Mouse (Mus musculus) midbrain, embryonic 13.5 days (tissue): ENCODE measurements at regions not wholly inside any gene's neighbourhood (a gene's known extent, or its start where the extent isn't known, plus 50 kb on each side); places are given as distances from the start of the nearest gene placed in this dataset.

Experiments
- ATAC-seq: fragments of 200-750 bp; cut with Nextera tagmentation; 2 replicates; pipeline ENCODE4 v1.8.0; 2017; ENCODE audit warnings: mild to moderate bottlenecking, moderate TSS enrichment, moderate library complexity
- H3K27ac ChIP-seq: fragments of 300-500 bp; sonication (generic); 2 replicates; pipeline ENCODE4 v1.5.1; 2015; ENCODE audit warnings: inconsistent platforms, mild to moderate bottlenecking, moderate library complexity
- H3K27me3 ChIP-seq: fragments of 300-500 bp; sonication (generic); 2 replicates; pipeline ENCODE4 v1.6.1; 2015; ENCODE audit warnings: mild to moderate bottlenecking, inconsistent platforms
- H3K36me3 ChIP-seq: fragments of 300-500 bp; sonication (generic); 2 replicates; pipeline ENCODE4 v1.6.1; 2015; ENCODE audit warnings: mild to moderate bottlenecking, inconsistent platforms
- H3K4me1 ChIP-seq: fragments of 300-500 bp; sonication (generic); replicated peaks from 2 replicates; pipeline ENCODE4 v1.6.1; 2015; ENCODE audit warnings: inconsistent platforms
- H3K4me2 ChIP-seq: fragments of 300-500 bp; sonication (generic); replicated peaks from 2 replicates; pipeline ENCODE4 v1.6.1; 2015; ENCODE audit warnings: moderate library complexity, mild to moderate bottlenecking, inconsistent platforms
- H3K4me3 ChIP-seq: fragments of 300-500 bp; sonication (generic); replicated peaks from 2 replicates; pipeline ENCODE4 v1.5.1; 2015; ENCODE audit warnings: mild to moderate bottlenecking, inconsistent platforms
- H3K9ac ChIP-seq: fragments of 300-500 bp; sonication (generic); replicated peaks from 2 replicates; pipeline ENCODE4 v1.6.1; 2015; ENCODE audit warnings: mild to moderate bottlenecking, inconsistent platforms
- H3K9me3 ChIP-seq: fragments of 300-500 bp; sonication (generic); 2 replicates; pipeline ENCODE4 v1.6.1; 2016; ENCODE audit warnings: mild to moderate bottlenecking, inconsistent platforms
- WGBS: fragments of 180-500 bp; shearing (Covaris S2); methylation state at CpG from one replicate; pipeline ENCODE4 v1.1.7; 2015; 5-methylcytosine and 5-hydroxymethylcytosine counted together

DNA sequence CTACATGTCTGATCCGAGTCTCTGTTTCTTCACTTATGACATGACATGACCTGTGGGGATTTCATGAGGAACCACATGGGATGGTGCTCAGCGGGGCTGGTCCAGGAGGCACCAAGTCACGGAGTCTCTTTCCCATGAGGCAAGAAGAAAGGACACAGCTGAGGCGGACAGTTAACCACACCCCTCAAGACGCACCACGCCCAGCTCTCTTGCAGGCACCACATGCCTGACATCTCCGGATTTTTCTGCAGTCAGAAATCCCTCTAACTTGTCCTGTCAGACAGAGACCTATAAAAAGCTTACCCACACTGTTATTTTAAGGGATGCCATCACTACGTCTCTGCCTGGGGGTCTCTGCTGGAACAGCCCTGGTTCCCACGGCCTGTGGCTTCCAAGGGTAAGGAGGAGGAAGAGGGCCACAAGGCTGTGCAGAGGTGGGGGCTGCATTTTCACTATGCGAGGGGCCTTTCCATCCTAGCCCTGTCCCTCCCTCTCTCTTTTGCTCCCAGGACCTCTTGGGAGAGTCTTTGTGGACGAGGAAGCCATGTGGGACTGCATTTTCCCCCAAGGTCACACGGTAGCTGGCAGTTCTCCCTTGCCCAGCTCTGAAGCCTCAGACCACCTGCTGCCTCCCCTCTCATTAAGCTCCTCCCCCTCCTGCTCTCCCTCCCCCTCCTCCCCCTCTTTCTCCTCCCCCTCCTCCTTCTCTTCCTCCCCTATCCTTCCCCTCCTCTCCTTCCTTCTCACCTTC, 154.6 kb upstream of the Gm26897 start:
- no peaks in the 10 kb centered on the region for H3K27me3 ChIP-seq
- 0 out of 2 replicates have a peak overlapping the region, but pooled peaks have one; percentile 11 for H3K4me2 ChIP-seq
- H3K4me1 ChIP-seq: peaks cover 72% of the 10 kb centered on the region
- ATAC-seq: peak; percentile 13; the same call in 1 of the 2 replicates
- no peaks in the 10 kb centered on the region for H3K9me3 ChIP-seq
- H3K36me3 ChIP-seq: no peaks in the 10 kb centered on the region
- peak overlapping the region; percentile 36; the same call in 1 of the 2 replicates for H3K27ac ChIP-seq
- H3K9ac ChIP-seq: no peak overlapping the region; the same call in 1 of the 2 replicates
- H3K4me3 ChIP-seq: no peak overlapping the region
- 8% methylated on average over 12 of the region's 12 CpGs for WGBS

DNA sequence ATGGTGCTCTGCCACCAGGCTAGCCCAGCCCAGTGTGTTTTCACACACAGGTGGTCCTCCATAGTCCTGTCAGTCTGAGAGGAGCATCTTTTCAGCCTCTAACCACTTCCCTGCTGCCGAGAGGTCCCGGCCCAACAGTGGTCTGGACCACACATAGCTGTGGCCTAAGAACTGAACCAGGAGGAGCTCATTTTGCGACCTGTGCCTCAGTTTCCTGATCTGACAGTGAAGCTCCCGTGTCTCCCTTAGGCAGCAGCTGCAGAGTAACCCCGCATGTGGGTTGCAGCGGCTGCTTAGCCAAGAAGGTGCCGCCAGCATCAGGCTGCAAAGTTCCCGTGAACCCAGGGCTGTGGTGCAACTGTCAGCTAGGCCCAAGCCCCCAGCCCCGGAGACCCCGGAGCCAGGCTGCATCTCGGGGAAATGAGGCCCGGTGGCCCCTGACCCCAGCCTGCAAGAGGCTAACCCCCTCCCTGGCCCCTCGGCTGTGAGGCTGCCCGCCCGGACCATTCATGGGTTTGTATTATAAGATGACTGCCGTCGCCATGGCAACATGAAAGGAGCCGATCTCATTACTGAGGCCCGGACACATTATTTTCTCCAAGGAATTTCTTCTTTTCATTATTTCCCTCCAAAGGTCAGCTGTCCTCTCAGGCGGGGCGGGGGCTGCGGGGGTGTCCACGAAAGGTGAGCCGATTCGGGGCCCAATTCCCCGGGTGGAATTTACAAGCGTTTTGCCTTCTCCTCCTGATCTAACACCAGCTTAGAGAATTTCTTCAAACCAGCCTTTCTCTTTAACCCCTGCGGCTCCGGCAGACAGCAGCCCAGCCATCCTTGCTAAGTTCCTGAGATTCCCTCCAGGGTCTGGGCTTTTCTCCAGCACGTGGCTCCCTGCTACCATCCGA, 152.6 kb upstream of the Gm26897 start:
- Histone ChIP-seq H3K9me3 (no peaks in the 10 kb centered on the region), H3K9ac (peak overlapping the region; percentile 28), H3K4me3 (peak overlapping the region; percentile 32), H3K36me3 (no peaks in the 10 kb centered on the region), H3K4me2 (peak overlapping the region; percentile 54), H3K27me3 (no peaks in the 10 kb centered on the region), H3K27ac (peak overlapping the region; percentile 91), H3K4me1 (peaks cover 68% of the 10 kb centered on the region)
- ATAC-seq: peak; percentile 68
- WGBS: 1% methylated on average over 31 of the region's 31 CpGs

DNA sequence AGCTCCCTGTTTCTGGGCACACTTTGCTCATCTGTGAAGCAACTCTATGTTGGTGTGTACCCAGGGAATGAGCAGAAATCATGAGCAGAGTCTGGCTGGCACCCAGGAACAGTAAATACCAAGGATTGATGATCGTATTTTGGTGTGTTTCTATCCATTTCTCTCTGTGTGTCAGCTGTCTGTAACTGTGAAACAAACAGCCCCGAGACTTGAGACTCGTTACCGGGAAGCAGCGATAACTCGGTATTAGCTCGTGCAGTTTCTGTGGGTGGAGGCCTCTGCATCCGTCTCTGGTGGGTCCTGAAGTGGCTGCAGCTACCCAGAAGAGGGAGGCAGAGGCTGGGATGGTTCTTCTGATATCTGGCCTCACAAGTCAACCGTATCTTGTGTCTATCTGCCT, 151.7 kb upstream of the Gm26897 start:
- Histone ChIP-seq H3K36me3 (no peaks in the 10 kb centered on the region), H3K4me3 (peak overlapping the region; percentile 32), H3K27ac (peak overlapping the region; percentile 91), H3K9me3 (no peaks in the 10 kb centered on the region), H3K27me3 (no peaks in the 10 kb centered on the region), H3K9ac (peak overlapping the region; percentile 28), H3K4me2 (peak overlapping the region; percentile 54), H3K4me1 (peaks cover 70% of the 10 kb centered on the region)
- WGBS: 13% methylated on average over 9 of the region's 9 CpGs
- no peak for ATAC-seq

DNA sequence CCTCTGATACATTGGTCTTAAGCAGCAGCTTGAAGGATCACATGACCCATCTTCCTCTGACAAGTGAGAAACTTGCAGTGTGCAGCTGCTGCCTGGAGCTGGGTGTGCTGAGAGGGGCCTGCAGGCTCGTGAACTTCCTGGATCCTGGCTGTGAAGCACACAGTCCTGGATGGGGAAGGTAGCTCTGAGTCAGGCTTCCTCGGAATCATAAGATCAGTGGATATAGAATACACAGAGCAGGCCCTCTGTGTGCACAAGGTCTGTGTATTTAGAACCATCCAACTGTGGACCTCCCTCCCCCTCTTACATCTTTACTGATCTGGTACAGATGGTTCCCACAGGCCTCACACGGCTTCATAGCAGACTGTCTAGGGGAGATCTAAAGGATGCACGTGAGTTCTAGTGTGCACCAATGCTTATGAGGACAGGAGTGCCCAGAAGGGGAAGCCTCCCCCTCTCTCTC, 143.1 kb upstream of the Gm26897 start:
- Histone ChIP-seq H3K27ac (peak overlapping the region; percentile 84), H3K36me3 (no peaks in the 10 kb centered on the region), H3K9me3 (no peaks in the 10 kb centered on the region), H3K4me3 (no peak overlapping the region), H3K4me1 (peaks cover 55% of the 10 kb centered on the region), H3K4me2 (no peak overlapping the region), H3K9ac (0 out of 2 replicates have a peak overlapping the region, but pooled peaks have one; percentile 39), H3K27me3 (no peaks in the 10 kb centered on the region)
- WGBS: 17% methylated on average over 4 of the region's 4 CpGs
- ATAC-seq: peak; percentile 32

DNA sequence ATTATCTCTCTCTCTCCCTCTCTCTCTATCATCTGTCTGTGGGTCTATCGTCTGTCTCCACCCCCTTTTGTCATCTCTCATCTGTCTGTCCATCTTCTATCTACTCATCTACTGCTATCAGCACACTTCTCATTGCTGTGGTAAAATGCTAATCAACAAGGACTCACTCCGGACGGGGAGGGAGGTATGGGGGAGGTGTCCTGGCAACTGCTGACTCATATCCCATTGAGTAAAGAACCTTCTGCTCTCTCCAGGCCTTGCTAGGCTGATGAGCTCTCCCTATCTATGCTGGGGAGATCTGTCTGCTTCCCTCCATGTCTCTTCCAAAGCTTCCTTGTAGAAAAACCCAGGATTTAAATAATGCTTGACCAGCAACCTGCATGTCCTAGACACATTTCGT, 140.9 kb upstream of the Gm26897 start:
- H3K9ac ChIP-seq: no peak overlapping the region
- no peaks in the 10 kb centered on the region for H3K27me3 ChIP-seq
- ATAC-seq: no peak
- H3K27ac ChIP-seq: no peak overlapping the region
- H3K36me3 ChIP-seq: no peaks in the 10 kb centered on the region
- no peak overlapping the region for H3K4me3 ChIP-seq
- H3K4me2 ChIP-seq: no peak overlapping the region
- 56% methylated on average over 4 of the region's 4 CpGs for WGBS
- H3K4me1 ChIP-seq: peaks cover 65% of the 10 kb centered on the region
- H3K9me3 ChIP-seq: no peaks in the 10 kb centered on the region

DNA sequence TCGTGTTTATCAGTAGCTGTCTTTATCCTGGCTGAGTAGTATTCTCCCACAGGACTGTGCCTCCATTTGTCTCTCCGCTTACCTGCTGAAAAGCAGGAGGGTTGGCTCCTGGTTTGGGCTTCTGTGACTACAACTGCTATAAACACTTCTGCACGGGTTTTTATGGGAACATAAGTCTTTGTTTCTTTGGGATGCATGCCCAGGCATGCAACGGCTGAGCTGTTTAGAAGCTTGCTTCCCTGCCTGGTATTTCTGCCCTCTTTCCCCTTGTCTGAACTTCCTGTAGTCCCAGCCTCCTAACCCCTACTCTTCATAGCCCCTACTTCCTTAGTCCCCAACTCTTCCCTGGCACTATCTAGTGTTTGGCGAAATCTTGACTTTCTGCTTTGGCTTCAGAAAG, 139.6 kb upstream of the Gm26897 start:
- H3K27me3 ChIP-seq: no peaks in the 10 kb centered on the region
- H3K4me2 ChIP-seq: no peak overlapping the region
- no peaks in the 10 kb centered on the region for H3K9me3 ChIP-seq
- H3K4me1 ChIP-seq: peaks cover 78% of the 10 kb centered on the region
- 95% methylated on average over 5 of the region's 5 CpGs for WGBS
- no peak overlapping the region for H3K4me3 ChIP-seq
- no peak for ATAC-seq
- no peaks in the 10 kb centered on the region for H3K36me3 ChIP-seq
- H3K27ac ChIP-seq: peak overlapping the region; percentile 93
- H3K9ac ChIP-seq: no peak overlapping the region

DNA sequence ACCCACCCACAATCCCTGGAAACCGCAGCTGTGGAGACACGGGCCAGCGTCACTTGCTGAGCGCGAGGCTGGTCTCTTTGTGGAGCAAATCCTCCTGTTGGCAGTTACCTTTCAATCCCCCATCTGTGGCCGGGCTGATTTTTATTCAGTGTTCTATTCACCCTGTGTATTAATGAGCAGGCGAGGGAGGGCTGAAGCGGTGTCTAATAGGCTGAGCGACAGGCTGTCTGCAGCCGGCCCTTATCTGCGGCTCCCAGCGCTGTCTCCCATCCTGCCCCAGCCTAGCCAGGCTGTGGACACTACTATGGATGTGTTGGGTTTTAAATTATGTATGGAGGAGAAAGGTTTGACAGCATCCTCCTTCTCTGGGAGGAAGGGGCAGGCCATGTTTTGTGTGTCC, 138.3 kb upstream of the Gm26897 start:
- 8% methylated on average over 12 of the region's 12 CpGs for WGBS
- H3K36me3 ChIP-seq: no peaks in the 10 kb centered on the region
- no peak overlapping the region for H3K4me3 ChIP-seq
- peaks cover 81% of the 10 kb centered on the region for H3K4me1 ChIP-seq
- H3K27me3 ChIP-seq: no peaks in the 10 kb centered on the region
- H3K9ac ChIP-seq: peak overlapping the region; percentile 36; the same call in 1 of the 2 replicates
- peak; percentile 95 for ATAC-seq
- peak overlapping the region; percentile 93 for H3K27ac ChIP-seq
- H3K4me2 ChIP-seq: no peak overlapping the region
- no peaks in the 10 kb centered on the region for H3K9me3 ChIP-seq

DNA sequence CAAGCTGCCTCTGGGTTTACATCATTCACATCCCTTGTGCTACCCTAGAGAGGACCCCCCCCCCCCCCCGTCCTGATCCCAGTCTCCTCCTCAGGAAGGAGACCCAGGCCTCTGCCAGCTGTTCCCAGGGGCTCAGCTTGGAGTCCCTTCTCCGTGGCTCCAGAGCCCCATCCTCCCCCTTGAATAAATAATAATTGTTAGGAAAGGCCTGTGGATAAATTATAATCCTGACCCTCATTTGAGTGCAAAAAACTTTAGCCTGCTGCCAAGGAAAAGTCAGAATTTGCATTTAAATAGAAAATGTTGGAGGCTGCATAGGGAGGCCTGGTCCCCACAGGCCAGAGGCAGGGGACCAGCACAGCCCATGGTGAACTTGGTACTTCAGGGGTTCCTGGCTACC, 136.0 kb upstream of the Gm26897 start:
- H3K36me3 ChIP-seq: no peaks in the 10 kb centered on the region
- H3K27ac ChIP-seq: peak overlapping the region; percentile 72
- no peak overlapping the region for H3K4me3 ChIP-seq
- no peaks in the 10 kb centered on the region for H3K9me3 ChIP-seq
- no peak for ATAC-seq
- 9% methylated on average over 2 of the region's 2 CpGs for WGBS
- no peak overlapping the region for H3K9ac ChIP-seq
- no peak overlapping the region for H3K4me2 ChIP-seq
- no peaks in the 10 kb centered on the region for H3K27me3 ChIP-seq
- peaks cover 84% of the 10 kb centered on the region for H3K4me1 ChIP-seq

DNA sequence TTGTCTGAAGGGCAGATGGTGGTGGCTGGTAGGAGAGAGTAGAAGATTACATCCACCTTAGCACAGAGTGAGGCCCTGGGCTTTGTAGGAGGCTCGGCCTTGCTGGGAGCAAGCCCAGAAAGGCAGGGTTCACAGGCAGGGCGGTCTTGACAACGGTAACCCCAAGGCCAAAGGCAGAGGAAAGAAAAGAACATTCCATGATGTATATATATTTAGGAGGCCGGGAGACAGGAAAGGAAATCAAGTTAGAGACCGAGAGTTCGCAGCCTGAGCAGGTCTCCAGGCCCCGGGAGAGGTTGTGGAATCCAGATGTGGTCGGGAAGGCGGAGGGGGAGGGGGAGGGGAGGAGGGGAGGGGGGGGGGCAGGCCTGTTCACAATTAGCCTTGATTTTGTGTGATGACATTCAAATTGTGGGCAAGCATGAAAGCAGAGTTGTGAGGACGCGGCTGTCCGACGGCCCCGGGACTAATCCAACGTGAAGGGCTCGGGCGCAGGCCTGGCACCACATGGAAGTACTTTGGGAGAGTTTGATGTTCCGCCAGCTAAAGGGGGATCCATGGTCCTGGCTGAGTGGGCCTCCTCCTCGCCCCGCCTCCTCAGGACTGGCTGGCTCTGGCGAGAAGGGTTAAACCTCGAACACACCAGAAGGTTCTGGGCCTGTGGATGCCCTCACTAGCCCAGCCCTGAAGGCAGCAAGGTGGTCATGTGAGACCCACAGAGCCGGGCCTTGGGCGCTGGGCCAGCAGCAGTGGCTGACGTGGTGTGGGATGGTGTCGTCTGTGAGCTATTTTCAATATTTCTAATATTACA, 131.8 kb upstream of the Gm26897 start:
- 0 out of 2 replicates have a peak, but pooled peaks have one; percentile 31 for ATAC-seq
- no peak overlapping the region for H3K4me3 ChIP-seq
- no peak overlapping the region for H3K9ac ChIP-seq
- H3K4me1 ChIP-seq: peaks cover 51% of the 10 kb centered on the region
- no peak overlapping the region for H3K4me2 ChIP-seq
- no peaks in the 10 kb centered on the region for H3K9me3 ChIP-seq
- no peaks in the 10 kb centered on the region for H3K36me3 ChIP-seq
- H3K27me3 ChIP-seq: no peaks in the 10 kb centered on the region
- H3K27ac ChIP-seq: no peak overlapping the region
- WGBS: 51% methylated on average over 24 of the region's 26 CpGs

DNA sequence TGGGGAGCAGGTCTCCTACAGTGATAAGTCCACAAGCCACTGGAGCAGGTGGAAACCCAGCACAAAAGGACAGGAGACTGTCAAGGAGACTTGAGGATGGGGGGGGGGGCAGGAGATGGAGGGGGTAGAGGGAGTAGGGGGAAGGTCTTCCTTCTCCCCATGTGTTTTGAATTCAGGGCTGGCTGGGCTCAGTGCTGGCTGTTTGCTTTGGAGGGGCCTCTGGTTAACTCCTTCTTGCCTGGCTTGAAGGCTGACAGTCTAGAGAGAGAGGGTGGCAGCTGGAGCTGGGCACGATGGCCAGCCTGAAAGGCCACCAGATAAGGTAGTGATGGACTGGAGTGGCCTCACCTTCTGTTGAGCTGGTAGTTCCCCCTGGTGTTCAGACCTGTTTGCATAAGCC, 120.0 kb upstream of the Gm26897 start:
- 63% methylated on average over 1 of the region's 1 CpGs for WGBS
- H3K4me3 ChIP-seq: no peak overlapping the region
- peaks cover 6% of the 10 kb centered on the region; the same call in 1 of the 2 replicates for H3K4me1 ChIP-seq
- H3K4me2 ChIP-seq: no peak overlapping the region
- H3K9ac ChIP-seq: no peak overlapping the region
- H3K27me3 ChIP-seq: 0 out of 2 replicates have a peak, but pooled peaks cover 6% of the 10 kb centered on the region
- no peaks in the 10 kb centered on the region for H3K36me3 ChIP-seq
- no peak for ATAC-seq
- H3K9me3 ChIP-seq: no peaks in the 10 kb centered on the region
- H3K27ac ChIP-seq: no peak overlapping the region

DNA sequence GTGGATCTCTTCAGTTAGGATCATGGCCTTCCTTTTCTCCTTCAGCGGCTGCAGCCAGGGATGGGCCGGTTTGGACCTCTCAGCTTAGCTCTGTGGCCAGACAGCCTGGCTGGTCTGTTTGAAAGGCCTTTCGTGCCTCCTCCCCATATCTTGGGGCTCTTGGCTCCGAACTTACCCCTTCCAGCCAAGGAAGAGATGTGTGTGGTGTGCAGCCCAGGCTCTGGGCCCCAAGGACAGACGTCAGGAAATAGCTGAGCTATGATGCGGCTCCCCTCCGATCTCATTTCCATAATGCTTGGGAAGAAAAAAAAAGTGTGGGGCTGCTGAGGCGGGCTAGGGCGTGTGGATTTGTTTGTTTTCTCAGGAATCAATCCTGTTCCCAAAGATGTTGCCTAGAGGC, 113.8 kb upstream of the Gm26897 start:
- 36% methylated on average over 9 of the region's 9 CpGs for WGBS
- no peak overlapping the region for H3K4me2 ChIP-seq
- 0 out of 2 replicates have a peak, but pooled peaks cover 14% of the 10 kb centered on the region for H3K27me3 ChIP-seq
- peaks cover 15% of the 10 kb centered on the region for H3K4me1 ChIP-seq
- H3K36me3 ChIP-seq: no peaks in the 10 kb centered on the region
- H3K4me3 ChIP-seq: no peak overlapping the region
- H3K9ac ChIP-seq: no peak overlapping the region
- ATAC-seq: no peak
- no peak overlapping the region for H3K27ac ChIP-seq
- H3K9me3 ChIP-seq: no peaks in the 10 kb centered on the region
